Mouse (Mus musculus): ENCODE measurements around the gene Rxylt1.

- TF ChIP-seq GATA1 (IDR thresholded peaks at IDR 0.05; ENCODE audit: low read length) (no peak), TAL1 (IDR thresholded peaks at IDR 0.05; ENCODE audit: low read length) (no peak)
Observed at GRCm38 (mm10) chr10:122033271-122033670, 63.9 kb downstream of the Rxylt1 start.

All from erythroblast, embryonic 14.5 days (primary cell).